Mouse (Mus musculus) lung, adult 2 months (tissue): ENCODE results near the gene Eral1.

ENCODE experiments used
- CTCF ChIP-seq: fragments of 200-500 bp; IDR thresholded peaks from 2 replicates; pipeline ENCODE4 v1.5.1; 2011; ENCODE audit warnings: mild to moderate bottlenecking, low read length, control low read depth; ENCODE audit not compliant: insufficient read depth
- POLR2A ChIP-seq: fragments of 200-500 bp; IDR thresholded peaks from 2 replicates; pipeline ENCODE4 v1.6.1; 2011; ENCODE audit warnings: low read depth, mild to moderate bottlenecking, control low read depth, low read length, borderline replicate concordance; ENCODE audit errors: extremely low read depth

DNA sequence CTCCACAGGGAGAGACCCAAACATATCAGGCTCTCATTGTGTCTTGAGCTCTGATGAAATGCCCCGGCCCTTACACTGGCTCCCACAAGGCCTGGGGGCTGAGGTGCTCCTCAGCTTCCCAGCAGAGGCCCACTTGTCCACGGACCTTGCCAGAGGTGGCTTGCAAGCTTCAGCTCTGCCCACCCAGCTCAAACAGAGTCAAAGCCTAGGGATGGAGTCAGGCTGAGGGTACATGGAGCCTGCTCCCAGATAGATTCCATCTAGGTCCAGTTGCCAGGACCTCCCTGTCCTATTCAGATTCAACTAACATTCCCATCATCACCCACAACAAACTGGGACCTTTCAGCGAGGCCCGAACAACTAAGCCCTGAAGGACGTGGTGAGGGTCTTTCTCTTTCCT is 8.2 kb downstream of the Eral1 start:
- no peak for TF ChIP-seq CTCF
- no peak for TF ChIP-seq POLR2A
